Mouse (Mus musculus): ENCODE data around the gene Tstd1. TPM values are rescaled to one million over a fixed set of nuclear protein-coding genes. Genes with fewer than 3 reads are reported as not detected.
A peak's percentile ranks its signal among the peaks of the same experiment; 100 is the strongest.

Tstd1 gene
- polyA plus RNA-seq, 1 experiment from 2014 or later = 5.7 TPM

DNA sequence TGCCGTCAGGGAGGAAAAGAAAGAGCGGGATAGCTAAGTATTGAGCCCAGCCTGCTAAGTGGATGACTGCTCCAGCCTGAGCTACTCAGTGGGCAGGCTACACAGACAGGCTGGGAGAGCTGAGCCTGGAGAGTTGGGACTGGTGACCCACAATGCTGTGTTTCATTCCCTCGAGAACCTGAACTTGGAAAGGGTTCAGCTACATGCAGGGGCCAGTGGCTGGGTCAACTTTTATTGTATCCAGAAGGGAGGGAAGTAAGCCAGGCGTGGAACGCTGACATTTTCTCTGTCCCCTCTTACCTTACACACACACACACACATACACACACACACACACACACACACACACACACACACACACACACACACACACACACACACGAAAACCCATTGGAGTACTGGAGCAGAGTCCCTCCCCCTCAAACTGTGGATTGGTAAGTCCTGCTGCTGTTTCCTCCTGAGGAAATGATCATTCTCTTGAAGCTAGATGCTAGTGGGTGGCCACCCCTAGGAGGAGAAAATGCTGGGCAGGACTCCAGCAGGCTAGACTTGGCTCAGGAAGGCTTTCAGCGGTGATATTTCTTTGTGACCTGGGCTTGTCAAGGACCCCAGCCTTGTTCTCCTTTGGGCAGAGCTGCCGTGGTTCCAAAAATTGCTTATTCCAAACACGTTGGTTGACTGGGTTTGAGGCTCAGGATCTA, 21.5 kb downstream of the Tstd1 start:
- Histone ChIP-seq H3K4me1 (ENCODE audit: control insufficient read depth, insufficient read depth, low read length) (peaks cover 12% of the 10 kb centered on the region; the same call in 1 of the 2 replicates), H3K9me3 (ENCODE audit: control insufficient read depth, low read length) (0 out of 2 replicates have a peak, but pooled peaks cover 7% of the 10 kb centered on the region), H3K4me3 (replicated peaks; ENCODE audit: low read depth, low read length) (no peak overlapping the region), H3K27ac (replicated peaks; ENCODE audit: low read depth, low read length) (no peak overlapping the region), H3K4me2 (ENCODE audit: low read length) (peak overlapping the region; percentile 15; the same call in 1 of the 2 replicates), H3K9ac (replicated peaks; ENCODE audit: low read length) (no peak overlapping the region; the same call in 1 of the 2 replicates), H3K27me3 (ENCODE audit: control insufficient read depth, insufficient read depth, low read length) (peaks cover 30% of the 10 kb centered on the region), H3K36me3 (ENCODE audit: control insufficient read depth, insufficient read depth, low read length) (no peaks in the 10 kb centered on the region)
- 54% methylated on average over 9 of the region's 9 CpGs for WGBS
- ATAC-seq (ENCODE audit: low FRiP score, low TSS enrichment) (no peak), DNase-seq (no peak)

DNA sequence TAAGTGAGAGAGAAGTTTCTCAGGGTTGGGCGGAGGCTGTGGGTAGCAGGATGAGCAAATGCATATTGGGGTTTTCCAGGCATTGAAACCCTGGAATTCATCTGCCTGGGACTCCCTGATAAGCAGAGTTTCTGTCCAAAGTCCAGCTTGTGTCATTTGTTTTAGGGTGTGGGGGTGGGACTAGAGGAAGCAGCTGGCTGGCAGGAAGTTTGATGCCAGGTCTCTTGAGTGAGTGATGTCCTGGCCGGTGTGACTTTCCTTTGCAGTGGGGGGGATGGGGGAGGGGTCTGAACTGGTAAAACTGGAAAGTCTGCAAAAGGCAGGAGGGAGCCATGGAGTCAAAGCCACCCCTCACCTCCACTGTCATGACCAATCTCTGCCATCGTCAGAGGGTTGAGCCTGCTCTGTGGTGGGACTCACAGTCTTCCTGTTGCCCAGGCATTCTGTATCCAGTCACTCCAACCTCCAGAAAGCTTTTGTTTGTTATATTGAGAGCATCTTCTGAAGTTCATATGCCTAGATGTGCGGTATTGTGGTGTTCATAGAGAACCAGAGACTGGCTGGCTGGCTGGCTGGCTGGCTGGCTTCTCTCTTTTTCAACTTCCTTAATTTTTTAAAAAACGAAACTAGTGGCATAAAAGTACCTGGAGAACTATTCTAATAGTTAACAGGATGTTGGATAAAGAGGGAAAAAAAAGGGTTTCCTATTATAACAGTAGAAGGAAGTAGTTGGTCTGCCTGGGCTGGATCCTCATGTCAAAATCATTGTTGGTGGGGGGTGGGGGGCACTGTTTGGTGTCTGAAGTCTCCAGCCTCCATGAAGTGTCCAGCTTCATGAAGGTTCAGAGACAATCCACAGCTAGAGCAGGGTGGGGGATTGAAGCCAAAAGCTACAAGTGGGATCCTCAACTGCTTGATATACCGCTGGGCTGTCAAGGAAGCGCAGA, 23.1 kb downstream of the Tstd1 start:
- 71% methylated on average over 7 of the region's 7 CpGs for WGBS
- Histone ChIP-seq H3K9ac (replicated peaks; ENCODE audit: low read length) (no peak overlapping the region), H3K27ac (replicated peaks; ENCODE audit: low read depth, low read length) (no peak overlapping the region)

DNA sequence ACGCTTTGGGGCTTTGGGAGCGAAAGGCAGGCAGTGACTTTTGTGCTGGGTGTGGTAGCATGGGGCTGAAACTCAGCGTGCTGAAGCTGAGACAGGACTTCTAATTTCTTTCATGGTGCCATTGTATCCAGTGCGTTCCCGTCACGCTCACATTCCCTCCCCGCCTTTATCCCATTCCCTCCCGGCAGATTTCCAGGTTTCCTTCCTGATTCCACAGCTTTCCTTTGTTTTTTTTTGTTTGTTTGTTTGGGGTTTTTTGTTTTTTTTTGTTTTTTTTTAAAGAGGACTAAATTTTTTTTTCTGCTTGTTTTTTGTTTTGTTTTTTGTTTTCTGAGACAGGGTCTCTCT, 23.7 kb downstream of the Tstd1 start:
- H3K27ac ChIP-seq (replicated peaks; ENCODE audit: low read depth, low read length) = no peak overlapping the region
- WGBS = 51% methylated on average over 8 of the region's 8 CpGs
- no peak overlapping the region for H3K4me2 ChIP-seq (ENCODE audit: low read length)
- H3K36me3 ChIP-seq (ENCODE audit: control insufficient read depth, insufficient read depth, low read length) = no peaks in the 10 kb centered on the region
- no peak overlapping the region for H3K4me3 ChIP-seq (replicated peaks; ENCODE audit: low read depth, low read length)
- DNase-seq (no peak), ATAC-seq (ENCODE audit: low FRiP score, low TSS enrichment) (no peak)
- H3K27me3 ChIP-seq (ENCODE audit: control insufficient read depth, insufficient read depth, low read length) = peaks cover 26% of the 10 kb centered on the region
- H3K9ac ChIP-seq (replicated peaks; ENCODE audit: low read length) = no peak overlapping the region
- H3K9me3 ChIP-seq (ENCODE audit: control insufficient read depth, low read length) = 0 out of 2 replicates have a peak, but pooled peaks cover 7% of the 10 kb centered on the region
- peaks cover 12% of the 10 kb centered on the region; the same call in 1 of the 2 replicates for H3K4me1 ChIP-seq (ENCODE audit: control insufficient read depth, insufficient read depth, low read length)

More for the DNA sequence above, 23.1 kb downstream of the Tstd1 start:
- DNase-seq = no peak
- Histone ChIP-seq H3K9me3 (ENCODE audit: control insufficient read depth, low read length) (0 out of 2 replicates have a peak, but pooled peaks cover 7% of the 10 kb centered on the region), H3K4me2 (ENCODE audit: low read length) (no peak overlapping the region), H3K4me1 (ENCODE audit: control insufficient read depth, insufficient read depth, low read length) (peaks cover 12% of the 10 kb centered on the region; the same call in 1 of the 2 replicates), H3K36me3 (ENCODE audit: control insufficient read depth, insufficient read depth, low read length) (no peaks in the 10 kb centered on the region), H3K4me3 (replicated peaks; ENCODE audit: low read depth, low read length) (no peak overlapping the region), H3K27me3 (ENCODE audit: control insufficient read depth, insufficient read depth, low read length) (peaks cover 30% of the 10 kb centered on the region)
- ATAC-seq (ENCODE audit: low FRiP score, low TSS enrichment) = no peak

DNA sequence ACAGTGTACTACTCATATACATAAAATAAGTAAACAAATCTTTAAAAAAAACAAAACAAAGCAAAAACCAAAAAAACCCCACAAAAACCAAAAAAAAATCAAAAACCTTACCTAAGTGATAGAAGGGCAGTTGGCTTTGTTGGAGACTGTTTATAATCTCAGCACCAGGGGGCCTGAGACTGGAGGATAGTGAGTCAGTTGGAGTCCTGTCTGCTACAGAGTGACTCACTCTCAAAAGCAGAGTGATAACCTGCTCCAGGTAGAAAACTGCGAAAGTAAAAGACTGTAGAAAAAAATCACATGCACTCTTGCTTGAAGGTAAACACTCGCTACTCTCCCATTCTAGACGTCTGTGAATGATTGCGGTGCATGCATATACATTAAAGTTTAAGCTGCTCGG, 26.4 kb downstream of the Tstd1 start:
- no peaks in the 10 kb centered on the region for H3K36me3 ChIP-seq (ENCODE audit: control insufficient read depth, insufficient read depth, low read length)
- no peak for ATAC-seq (ENCODE audit: low FRiP score, low TSS enrichment)
- H3K4me1 ChIP-seq (ENCODE audit: control insufficient read depth, insufficient read depth, low read length) = no peaks in the 10 kb centered on the region
- no peak overlapping the region for H3K4me3 ChIP-seq (replicated peaks; ENCODE audit: low read depth, low read length)
- 87% methylated on average over 5 of the region's 5 CpGs for WGBS
- H3K9ac ChIP-seq (replicated peaks; ENCODE audit: low read length) = no peak overlapping the region
- H3K27ac ChIP-seq (replicated peaks; ENCODE audit: low read depth, low read length) = no peak overlapping the region
- H3K9me3 ChIP-seq (ENCODE audit: control insufficient read depth, low read length) = 0 out of 2 replicates have a peak, but pooled peaks cover 7% of the 10 kb centered on the region
- no peak overlapping the region for H3K4me2 ChIP-seq (ENCODE audit: low read length)
- H3K27me3 ChIP-seq (ENCODE audit: control insufficient read depth, insufficient read depth, low read length) = no peaks in the 10 kb centered on the region
- DNase-seq = no peak

DNA sequence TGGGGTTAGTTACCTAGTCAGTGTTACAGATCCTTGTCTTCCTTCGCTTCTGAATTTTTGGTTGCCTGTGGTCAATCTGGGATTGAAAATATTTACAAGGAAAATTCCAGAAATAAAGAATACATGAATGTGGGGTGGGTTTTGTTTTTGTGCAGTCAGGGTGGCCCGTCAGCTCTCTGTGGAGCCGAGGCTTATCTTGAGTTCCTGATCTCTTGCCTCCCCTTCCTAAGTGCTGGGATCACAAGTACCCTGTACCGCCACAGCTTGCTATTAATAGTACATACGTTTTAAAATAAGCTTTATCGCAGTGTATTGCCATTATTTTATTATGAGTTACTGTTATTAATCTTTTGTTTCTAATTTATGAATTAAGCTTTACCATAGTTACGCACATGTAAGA, 28.2 kb downstream of the Tstd1 start:
- 90% methylated on average over 7 of the region's 7 CpGs for WGBS
- no peak overlapping the region for H3K27ac ChIP-seq (replicated peaks; ENCODE audit: low read depth, low read length)
- no peaks in the 10 kb centered on the region for H3K27me3 ChIP-seq (ENCODE audit: control insufficient read depth, insufficient read depth, low read length)

DNA sequence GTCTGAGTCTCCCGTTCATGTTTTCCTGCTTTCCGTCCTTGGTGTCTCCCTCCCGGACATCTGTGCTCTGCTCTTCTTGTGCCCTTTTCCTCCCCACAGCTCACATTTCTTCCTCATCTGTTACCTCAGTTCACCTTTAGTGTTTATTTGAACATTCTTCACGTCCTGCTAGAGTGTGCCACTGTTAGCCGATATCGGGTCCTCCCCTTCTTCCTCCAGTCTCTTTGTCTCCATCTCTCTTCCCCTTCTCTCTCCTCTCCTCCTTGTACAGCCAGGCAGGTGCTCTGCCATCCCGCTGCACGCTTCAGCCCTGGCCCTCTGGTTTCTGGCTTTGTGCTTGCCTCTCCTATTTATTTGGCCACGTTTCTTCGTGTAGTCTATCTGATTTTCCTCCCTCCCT, 29.0 kb downstream of the Tstd1 start:
- no peaks in the 10 kb centered on the region for H3K36me3 ChIP-seq (ENCODE audit: control insufficient read depth, insufficient read depth, low read length)
- no peak overlapping the region for H3K4me2 ChIP-seq (ENCODE audit: low read length)
- H3K27me3 ChIP-seq (ENCODE audit: control insufficient read depth, insufficient read depth, low read length) = no peaks in the 10 kb centered on the region
- 0 out of 2 replicates have a peak, but pooled peaks cover 7% of the 10 kb centered on the region for H3K9me3 ChIP-seq (ENCODE audit: control insufficient read depth, low read length)
- ATAC-seq (ENCODE audit: low FRiP score, low TSS enrichment) (no peak), DNase-seq (no peak)
- no peak overlapping the region for H3K27ac ChIP-seq (replicated peaks; ENCODE audit: low read depth, low read length)
- WGBS = 83% methylated on average over 10 of the region's 10 CpGs
- H3K9ac ChIP-seq (replicated peaks; ENCODE audit: low read length) = no peak overlapping the region
- no peaks in the 10 kb centered on the region for H3K4me1 ChIP-seq (ENCODE audit: control insufficient read depth, insufficient read depth, low read length)
- no peak overlapping the region for H3K4me3 ChIP-seq (replicated peaks; ENCODE audit: low read depth, low read length)

More for the DNA sequence above, 28.2 kb downstream of the Tstd1 start:
- no peak for DNase-seq
- H3K4me3 ChIP-seq (replicated peaks; ENCODE audit: low read depth, low read length) = no peak overlapping the region
- no peaks in the 10 kb centered on the region for H3K36me3 ChIP-seq (ENCODE audit: control insufficient read depth, insufficient read depth, low read length)
- H3K4me1 ChIP-seq (ENCODE audit: control insufficient read depth, insufficient read depth, low read length) = no peaks in the 10 kb centered on the region
- H3K4me2 ChIP-seq (ENCODE audit: low read length) = no peak overlapping the region
- no peak for ATAC-seq (ENCODE audit: low FRiP score, low TSS enrichment)
- H3K9ac ChIP-seq (replicated peaks; ENCODE audit: low read length) = no peak overlapping the region
- H3K9me3 ChIP-seq (ENCODE audit: control insufficient read depth, low read length) = 0 out of 2 replicates have a peak, but pooled peaks cover 7% of the 10 kb centered on the region

DNA sequence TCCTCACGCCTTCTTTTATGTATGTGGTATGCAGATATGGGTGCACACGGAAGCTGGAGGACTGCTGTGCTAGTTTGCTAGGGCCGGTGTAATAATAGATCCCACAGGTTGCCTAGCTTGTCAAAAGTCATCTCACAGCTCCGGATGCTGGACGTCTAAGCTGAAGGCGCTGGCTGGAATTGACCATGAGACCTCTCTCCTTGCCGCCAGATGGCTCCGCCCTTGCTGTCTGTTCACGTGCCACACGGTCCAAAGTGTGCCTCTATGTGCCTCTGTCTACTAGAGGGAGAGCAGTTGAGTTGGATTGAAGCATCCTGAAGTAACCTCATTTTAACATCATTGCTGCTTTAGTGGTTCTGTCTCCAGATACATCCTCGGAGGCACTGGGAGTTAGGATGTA, 31.4 kb downstream of the Tstd1 start:
- Histone ChIP-seq H3K4me2 (ENCODE audit: low read length) (no peak overlapping the region), H3K9me3 (ENCODE audit: control insufficient read depth, low read length) (no peaks in the 10 kb centered on the region), H3K27ac (replicated peaks; ENCODE audit: low read depth, low read length) (no peak overlapping the region), H3K27me3 (ENCODE audit: control insufficient read depth, insufficient read depth, low read length) (no peaks in the 10 kb centered on the region), H3K9ac (replicated peaks; ENCODE audit: low read length) (no peak overlapping the region), H3K4me3 (replicated peaks; ENCODE audit: low read depth, low read length) (no peak overlapping the region), H3K4me1 (ENCODE audit: control insufficient read depth, insufficient read depth, low read length) (no peaks in the 10 kb centered on the region), H3K36me3 (ENCODE audit: control insufficient read depth, insufficient read depth, low read length) (no peaks in the 10 kb centered on the region)
- no peak for DNase-seq
- 88% methylated on average over 11 of the region's 11 CpGs for WGBS
- ATAC-seq (ENCODE audit: low FRiP score, low TSS enrichment) = no peak

DNA sequence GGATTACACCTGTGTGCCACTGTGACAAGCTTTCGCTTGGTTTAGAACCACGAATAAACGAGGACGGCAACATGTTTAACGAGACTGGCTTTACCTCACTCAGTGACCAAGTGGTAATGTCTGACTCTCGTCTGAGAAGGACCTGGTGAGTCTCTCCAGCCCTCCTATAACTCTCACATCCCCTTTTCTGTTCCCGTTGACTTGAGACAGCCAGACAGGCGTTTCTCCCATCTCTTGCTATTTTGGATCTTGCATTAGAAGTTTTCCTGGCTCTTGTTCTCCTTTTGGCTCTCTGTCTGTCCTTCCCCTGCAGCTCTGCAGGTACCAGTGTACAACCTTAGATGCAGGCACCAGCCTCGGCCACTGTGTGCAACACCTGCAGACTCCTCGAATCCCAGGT, 32.3 kb downstream of the Tstd1 start:
- no peak overlapping the region for H3K9ac ChIP-seq (replicated peaks; ENCODE audit: low read length)
- H3K9me3 ChIP-seq (ENCODE audit: control insufficient read depth, low read length) = no peaks in the 10 kb centered on the region
- no peak for DNase-seq
- H3K27me3 ChIP-seq (ENCODE audit: control insufficient read depth, insufficient read depth, low read length) = no peaks in the 10 kb centered on the region
- H3K4me3 ChIP-seq (replicated peaks; ENCODE audit: low read depth, low read length) = no peak overlapping the region
- 89% methylated on average over 10 of the region's 10 CpGs for WGBS
- H3K36me3 ChIP-seq (ENCODE audit: control insufficient read depth, insufficient read depth, low read length) = no peaks in the 10 kb centered on the region
- H3K4me2 ChIP-seq (ENCODE audit: low read length) = no peak overlapping the region
- no peak overlapping the region for H3K27ac ChIP-seq (replicated peaks; ENCODE audit: low read depth, low read length)
- no peaks in the 10 kb centered on the region for H3K4me1 ChIP-seq (ENCODE audit: control insufficient read depth, insufficient read depth, low read length)
- ATAC-seq (ENCODE audit: low FRiP score, low TSS enrichment) = no peak

All from midbrain, embryonic 14.5 days (tissue).